Mouse (Mus musculus) hindbrain, embryonic 11.5 days (tissue): ENCODE data around the gene Dgkh. TPM values are rescaled to one million over a fixed set of nuclear protein-coding genes. Genes with fewer than 3 reads are reported as not detected.

ENCODE experiments used
- ATAC-seq: fragments of 200-750 bp; cut with Nextera tagmentation; 2 replicates; pipeline ENCODE4 v1.8.0; 2017; ENCODE audit warnings: mild to moderate bottlenecking, moderate TSS enrichment, moderate library complexity; ENCODE audit not compliant: low FRiP score
- DNase-seq: peaks from one replicate; pipeline ENCODE4 v3.0.0-alpha.2; 2015; ENCODE audit warnings: low spot score
- H3K27ac ChIP-seq: fragments of 300-500 bp; sonication (generic); 2 replicates; pipeline ENCODE4 v1.5.1; 2014; ENCODE audit warnings: mild to moderate bottlenecking, low read depth, low read length
- H3K27me3 ChIP-seq: fragments of 300-500 bp; sonication (generic); 2 replicates; pipeline ENCODE4 v1.6.1; 2014; ENCODE audit warnings: mild to moderate bottlenecking, low read length, moderate library complexity, mixed read lengths; ENCODE audit not compliant: control insufficient read depth, insufficient read depth
- H3K36me3 ChIP-seq: fragments of 300-500 bp; sonication (generic); 2 replicates; pipeline ENCODE4 v1.6.1; 2014; ENCODE audit warnings: mild to moderate bottlenecking, low read length, moderate library complexity, mixed read lengths; ENCODE audit not compliant: control insufficient read depth, insufficient read depth
- H3K4me1 ChIP-seq: fragments of 300-500 bp; sonication (generic); replicated peaks from 2 replicates; pipeline ENCODE4 v1.6.1; 2014; ENCODE audit warnings: low read length, mixed read lengths; ENCODE audit not compliant: control insufficient read depth, insufficient read depth
- H3K4me2 ChIP-seq: fragments of 300-500 bp; sonication (generic); replicated peaks from 2 replicates; pipeline ENCODE4 v1.6.1; 2014; ENCODE audit warnings: mild to moderate bottlenecking, low read depth, low read length
- H3K4me3 ChIP-seq: fragments of 300-500 bp; sonication (generic); 2 replicates; pipeline ENCODE4 v1.5.1; 2014; ENCODE audit warnings: low read depth, low read length
- H3K9ac ChIP-seq: fragments of 300-500 bp; sonication (generic); 2 replicates; pipeline ENCODE4 v1.6.1; 2014; ENCODE audit warnings: low read depth, low read length
- H3K9me3 ChIP-seq: fragments of 300-500 bp; sonication (generic); 2 replicates; pipeline ENCODE4 v1.6.1; 2016; ENCODE audit warnings: low read length; ENCODE audit not compliant: control insufficient read depth
- WGBS: fragments of 180-500 bp; shearing (Covaris S2); extraction: QIAGEN DNeasy Blood & Tissue Kit; methylation state at CpG from one replicate; pipeline ENCODE4 v1.1.7; 2014; 5-methylcytosine and 5-hydroxymethylcytosine counted together
- polyA plus RNA-seq: library from polyadenylated mRNA; unstranded; fragments of >200 nt; fragmentation: Nextera tagmentation; extraction: Ambion mirVana; gene quantifications from 2 replicates; pipeline ENCODE4 v1.2.1, GENCODE M21; 2014

The Dgkh gene
- polyA plus RNA-seq, 1 experiment from 2014 or later = 2.2 TPM

DNA sequence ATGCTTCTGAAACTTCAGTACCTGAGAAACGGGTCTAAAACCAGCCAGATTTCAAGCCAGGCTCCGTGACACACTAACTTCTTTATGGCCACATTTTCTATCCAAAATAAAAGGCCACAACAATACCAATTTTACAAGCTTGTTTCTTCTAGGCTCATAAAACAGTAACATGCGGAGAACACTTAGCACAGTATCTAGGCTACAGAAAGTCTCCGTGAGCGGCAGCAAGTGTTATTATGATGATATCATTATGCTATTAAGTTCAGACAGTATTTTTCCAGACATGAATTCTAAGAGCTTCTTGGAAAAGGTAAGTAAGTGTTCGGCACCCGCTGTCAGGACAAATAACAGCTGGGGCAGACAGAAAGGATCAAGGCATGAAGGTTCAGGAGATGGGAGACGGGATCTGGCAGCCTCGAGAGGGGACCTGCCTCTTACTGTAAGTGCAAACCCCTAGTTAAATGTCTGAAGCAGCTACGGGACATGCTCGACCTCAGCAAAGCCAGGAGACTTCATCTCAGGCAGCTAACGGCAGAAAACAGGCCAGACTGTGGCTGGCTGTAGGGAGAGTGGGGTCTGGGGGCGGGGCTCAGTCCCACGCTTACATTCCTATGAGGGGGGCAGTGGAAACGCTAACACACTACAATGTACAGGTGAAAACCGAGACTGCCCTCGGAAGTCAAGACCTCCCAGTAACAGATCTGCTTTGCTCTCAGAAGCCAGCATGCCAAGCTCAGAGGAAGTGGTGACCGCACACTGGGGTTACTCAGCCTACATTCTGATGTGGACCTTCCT, 75.5 kb downstream of the Dgkh start:
- Histone ChIP-seq H3K9ac (no peak overlapping the region), H3K27me3 (no peaks in the 10 kb centered on the region), H3K4me2 (no peak overlapping the region), H3K9me3 (no peaks in the 10 kb centered on the region), H3K4me1 (no peaks in the 10 kb centered on the region), H3K36me3 (no peaks in the 10 kb centered on the region), H3K27ac (no peak overlapping the region), H3K4me3 (no peak overlapping the region)
- ATAC-seq = no peak
- WGBS = 90% methylated on average over 18 of the region's 18 CpGs
- no peak for DNase-seq

DNA sequence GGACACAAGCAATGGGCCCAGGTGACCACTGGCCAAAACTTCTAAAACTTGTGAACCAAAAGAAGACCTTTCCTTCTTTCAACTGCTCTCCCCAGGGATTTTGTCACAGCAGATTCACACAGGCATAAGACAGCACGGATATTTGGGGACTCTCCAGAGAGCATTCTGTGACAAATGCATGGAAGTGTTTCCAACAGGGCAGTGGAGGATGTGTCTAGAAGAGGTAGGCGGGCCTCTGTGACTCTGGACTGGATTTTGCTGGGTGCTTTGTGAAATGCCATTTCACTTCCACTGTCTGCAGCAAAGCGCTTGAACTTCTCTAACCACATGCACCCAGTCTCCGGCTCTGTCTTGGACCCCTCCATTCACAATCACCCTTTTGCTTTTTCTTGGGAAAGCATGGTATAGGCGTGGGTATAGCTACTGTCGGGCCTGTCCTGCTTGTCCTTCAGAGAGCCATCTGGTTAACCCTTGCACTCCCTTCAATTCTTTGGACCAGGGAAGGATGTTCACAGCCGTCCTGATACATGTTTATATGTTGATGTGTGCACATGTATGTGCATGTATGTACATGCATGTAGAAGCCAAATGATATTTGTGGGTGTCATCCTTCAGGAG, 77.5 kb downstream of the Dgkh start:
- Histone ChIP-seq H3K4me1 (no peaks in the 10 kb centered on the region), H3K4me3 (no peak overlapping the region), H3K27ac (no peak overlapping the region), H3K27me3 (no peaks in the 10 kb centered on the region), H3K4me2 (no peak overlapping the region), H3K9ac (no peak overlapping the region), H3K36me3 (no peaks in the 10 kb centered on the region), H3K9me3 (no peaks in the 10 kb centered on the region)
- WGBS = 87% methylated on average over 7 of the region's 7 CpGs
- DNase-seq (no peak), ATAC-seq (no peak)

DNA sequence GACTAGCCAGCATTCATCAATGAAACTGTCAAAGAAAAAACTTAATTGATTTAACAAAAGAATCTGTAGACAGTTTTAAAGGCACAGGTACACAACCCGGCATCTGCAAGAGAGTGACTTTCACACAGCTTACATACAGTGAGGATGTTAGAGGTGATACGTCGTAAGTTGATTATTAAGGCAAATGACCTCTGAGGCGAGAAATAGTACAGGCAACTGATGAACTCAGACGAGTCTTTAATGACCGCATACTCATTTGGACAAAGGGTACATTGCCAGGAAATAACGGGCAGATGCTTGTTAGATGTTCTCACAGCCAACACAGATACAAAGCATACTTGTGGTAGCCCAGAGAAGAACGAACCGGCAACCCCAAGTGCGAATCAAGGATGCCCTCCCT, 78.4 kb downstream of the Dgkh start:
- Histone ChIP-seq H3K4me3 (no peak overlapping the region), H3K36me3 (no peaks in the 10 kb centered on the region), H3K27ac (no peak overlapping the region), H3K4me2 (no peak overlapping the region), H3K27me3 (no peaks in the 10 kb centered on the region), H3K9me3 (no peaks in the 10 kb centered on the region), H3K9ac (no peak overlapping the region), H3K4me1 (no peaks in the 10 kb centered on the region)
- DNase-seq (no peak), ATAC-seq (no peak)
- 83% methylated on average over 10 of the region's 10 CpGs for WGBS

DNA sequence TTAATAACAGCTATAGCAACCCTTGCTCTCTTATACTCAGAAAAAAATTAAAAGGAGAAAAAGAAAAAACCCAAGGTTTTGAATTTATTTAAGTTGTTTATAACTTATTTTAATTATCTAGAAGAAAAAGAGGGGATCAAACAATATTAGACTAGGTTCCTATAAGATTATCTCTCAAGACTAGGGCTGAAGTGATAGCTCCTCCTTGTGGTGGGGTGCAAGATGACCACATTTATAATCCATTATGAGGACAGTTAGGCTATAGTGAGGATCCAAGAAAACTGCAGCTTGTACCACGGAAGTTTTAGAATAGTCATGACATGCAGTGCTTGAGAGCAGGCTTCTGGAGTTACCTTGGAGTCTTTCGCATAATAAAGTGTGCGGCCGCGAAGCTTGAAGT, 79.2 kb downstream of the Dgkh start:
- 92% methylated on average over 5 of the region's 5 CpGs for WGBS
- Histone ChIP-seq H3K36me3 (no peaks in the 10 kb centered on the region), H3K9ac (no peak overlapping the region), H3K4me1 (no peaks in the 10 kb centered on the region), H3K4me2 (no peak overlapping the region), H3K27ac (no peak overlapping the region), H3K27me3 (no peaks in the 10 kb centered on the region), H3K4me3 (no peak overlapping the region), H3K9me3 (no peaks in the 10 kb centered on the region)
- no peak for DNase-seq
- ATAC-seq = no peak

GRCm38 (mm10) chr14:78651696-78652095, 80.9 kb downstream of the Dgkh start:
- no peak for DNase-seq
- Histone ChIP-seq H3K27ac (no peak overlapping the region), H3K9ac (no peak overlapping the region), H3K27me3 (no peaks in the 10 kb centered on the region), H3K4me3 (no peak overlapping the region), H3K4me2 (no peak overlapping the region), H3K36me3 (no peaks in the 10 kb centered on the region), H3K9me3 (no peaks in the 10 kb centered on the region), H3K4me1 (no peaks in the 10 kb centered on the region)
- no peak for ATAC-seq
- 66% methylated on average over 7 of the region's 7 CpGs for WGBS

GRCm38 (mm10) chr14:78650379-78651095, 82.0 kb downstream of the Dgkh start:
- DNase-seq (no peak), ATAC-seq (no peak)
- H3K27ac ChIP-seq = no peak overlapping the region
- H3K27me3 ChIP-seq = no peaks in the 10 kb centered on the region
- H3K4me1 ChIP-seq = no peaks in the 10 kb centered on the region
- H3K4me3 ChIP-seq = no peak overlapping the region
- no peaks in the 10 kb centered on the region for H3K9me3 ChIP-seq
- H3K4me2 ChIP-seq = no peak overlapping the region
- H3K36me3 ChIP-seq = no peaks in the 10 kb centered on the region
- no peak overlapping the region for H3K9ac ChIP-seq
- WGBS = 79% methylated on average over 9 of the region's 9 CpGs

- Histone ChIP-seq H3K4me2 (no peak overlapping the region), H3K9ac (no peak overlapping the region), H3K9me3 (no peaks in the 10 kb centered on the region), H3K4me3 (no peak overlapping the region), H3K36me3 (no peaks in the 10 kb centered on the region), H3K4me1 (no peaks in the 10 kb centered on the region), H3K27me3 (no peaks in the 10 kb centered on the region), H3K27ac (no peak overlapping the region)
- DNase-seq = no peak
- no peak for ATAC-seq
- 92% methylated on average over 21 of the region's 21 CpGs for WGBS
Measured at GRCm38 (mm10) chr14:78649525-78650274, 82.9 kb downstream of the Dgkh start.

DNA sequence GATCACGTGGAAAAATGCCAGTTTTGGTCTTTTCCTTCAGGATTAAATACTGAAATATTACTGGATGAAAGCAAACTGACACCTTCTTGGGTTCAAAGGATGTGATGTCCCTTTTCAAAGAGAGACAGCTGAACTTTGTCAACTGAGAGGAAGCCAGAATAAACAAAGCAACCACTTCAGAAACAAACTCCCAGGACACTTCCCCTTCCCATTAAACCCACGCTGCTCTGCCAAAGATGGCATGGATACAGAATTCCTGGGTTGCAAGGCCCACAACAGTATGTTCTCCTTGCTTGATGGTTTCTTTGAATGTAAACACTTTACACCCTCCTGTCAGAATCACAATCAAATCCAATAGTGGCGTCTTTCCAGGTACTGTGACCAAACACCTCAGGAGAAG, 87.0 kb downstream of the Dgkh start:
- Histone ChIP-seq H3K9me3 (no peaks in the 10 kb centered on the region), H3K27me3 (no peaks in the 10 kb centered on the region), H3K4me2 (no peak overlapping the region), H3K27ac (no peak overlapping the region), H3K4me3 (no peak overlapping the region), H3K9ac (no peak overlapping the region), H3K36me3 (no peaks in the 10 kb centered on the region), H3K4me1 (no peaks in the 10 kb centered on the region)
- 85% methylated on average over 3 of the region's 3 CpGs for WGBS
- DNase-seq (no peak), ATAC-seq (no peak)
